Mouse (Mus musculus): ENCODE results near the gene Tldc2. TPM values are rescaled to one million over a fixed set of nuclear protein-coding genes. Genes with fewer than 3 reads are reported as not detected.

The Tldc2 gene
- polyA plus RNA-seq, 1 experiment from 2014 or later: not detected

DNA sequence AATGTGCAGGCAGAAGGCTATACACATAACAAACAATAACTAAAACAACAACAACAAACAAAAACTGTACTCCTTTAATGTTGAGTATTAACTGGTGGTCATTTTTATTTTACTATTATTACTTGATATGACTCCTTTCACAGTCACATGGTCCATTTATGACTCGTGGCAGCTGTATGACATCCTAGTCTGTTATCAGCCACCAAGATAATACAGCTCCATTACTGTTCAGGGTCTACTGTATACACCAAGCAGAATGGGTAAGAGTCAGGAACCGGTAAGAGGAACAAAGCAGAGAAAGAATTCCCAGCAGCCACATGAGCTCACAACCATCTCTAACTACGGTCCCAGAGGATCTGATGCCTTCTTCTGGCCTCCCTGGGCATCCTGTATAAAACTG lies 38.4 kb downstream of the Tldc2 start:
- Histone ChIP-seq H3K27me3 (replicated peaks; ENCODE audit: control insufficient read depth, insufficient read depth, low read length) (no peaks in the 10 kb centered on the region), H3K4me3 (ENCODE audit: low read length) (no peak overlapping the region), H3K27ac (ENCODE audit: low read length) (peak overlapping the region; percentile 7; the same call in 1 of the 2 replicates), H3K9me3 (ENCODE audit: control insufficient read depth, low read length) (no peaks in the 10 kb centered on the region), H3K4me2 (ENCODE audit: low read depth, low read length) (no peak overlapping the region), H3K36me3 (ENCODE audit: control insufficient read depth, insufficient read depth, low read length) (0 out of 2 replicates have a peak, but pooled peaks cover under 1% of the 10 kb centered on the region), H3K4me1 (ENCODE audit: control insufficient read depth, insufficient read depth, low read length) (peaks cover 6% of the 10 kb centered on the region; the same call in 1 of the 2 replicates), H3K9ac (ENCODE audit: low read depth, low read length) (no peak overlapping the region)
- WGBS: 72% methylated on average over 3 of the region's 3 CpGs
- peak; percentile 72 for ATAC-seq

DNA sequence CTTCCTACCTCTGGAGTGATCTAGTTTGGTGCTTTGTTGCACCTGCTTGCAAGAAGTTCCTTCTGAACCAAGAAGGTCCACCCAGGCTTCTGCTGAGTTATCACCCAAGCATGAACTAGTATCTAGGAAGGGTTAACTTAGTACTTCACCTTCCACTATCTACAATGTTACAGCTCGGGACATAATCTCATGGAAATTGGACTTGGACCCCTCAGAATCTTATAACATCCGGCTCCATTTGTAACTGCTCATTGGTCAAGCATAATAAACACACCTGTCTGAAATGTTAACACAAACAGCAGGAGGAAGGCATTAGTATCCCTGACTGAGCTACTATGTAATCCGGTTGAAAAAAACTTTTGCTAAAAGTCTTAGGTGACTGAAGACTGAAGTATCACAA lies 40.5 kb downstream of the Tldc2 start:
- Histone ChIP-seq H3K4me3 (ENCODE audit: low read length) (no peak overlapping the region), H3K4me2 (ENCODE audit: low read depth, low read length) (peak overlapping the region; percentile 28; the same call in 1 of the 2 replicates)
- WGBS: 51% methylated on average over 3 of the region's 3 CpGs

DNA sequence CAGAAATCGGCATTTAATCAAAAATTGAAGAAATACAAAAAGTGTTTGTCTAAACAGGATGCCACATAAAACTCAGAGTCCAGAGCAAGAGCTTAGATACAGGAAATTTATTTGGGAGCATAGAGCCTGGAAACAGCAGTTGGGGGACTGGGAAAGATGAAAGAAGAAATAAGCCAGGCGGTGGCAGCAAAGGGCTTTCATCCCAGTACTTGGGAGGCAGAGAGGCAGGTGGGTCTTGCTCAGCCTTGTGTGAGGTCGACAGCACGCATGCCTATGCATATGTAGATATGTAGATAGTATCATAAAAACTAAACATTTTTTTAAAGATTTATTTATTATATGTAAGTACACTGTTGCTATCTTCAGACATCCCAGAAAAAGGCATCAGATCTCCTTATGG lies 41.2 kb downstream of the Tldc2 start:
- Histone ChIP-seq H3K4me1 (ENCODE audit: control insufficient read depth, insufficient read depth, low read length) (peaks cover 6% of the 10 kb centered on the region; the same call in 1 of the 2 replicates), H3K9me3 (ENCODE audit: control insufficient read depth, low read length) (no peaks in the 10 kb centered on the region), H3K4me3 (ENCODE audit: low read length) (no peak overlapping the region), H3K4me2 (ENCODE audit: low read depth, low read length) (no peak overlapping the region), H3K27ac (ENCODE audit: low read length) (no peak overlapping the region), H3K9ac (ENCODE audit: low read depth, low read length) (no peak overlapping the region), H3K36me3 (ENCODE audit: control insufficient read depth, insufficient read depth, low read length) (no peaks in the 10 kb centered on the region), H3K27me3 (replicated peaks; ENCODE audit: control insufficient read depth, insufficient read depth, low read length) (no peaks in the 10 kb centered on the region)
- 48% methylated on average over 4 of the region's 4 CpGs for WGBS
- no peak for ATAC-seq

More for the DNA sequence above, 40.5 kb downstream of the Tldc2 start:
- H3K9me3 ChIP-seq (ENCODE audit: control insufficient read depth, low read length): no peaks in the 10 kb centered on the region
- H3K36me3 ChIP-seq (ENCODE audit: control insufficient read depth, insufficient read depth, low read length): no peaks in the 10 kb centered on the region
- peak; percentile 69 for ATAC-seq
- peaks cover 6% of the 10 kb centered on the region; the same call in 1 of the 2 replicates for H3K4me1 ChIP-seq (ENCODE audit: control insufficient read depth, insufficient read depth, low read length)
- H3K27me3 ChIP-seq (replicated peaks; ENCODE audit: control insufficient read depth, insufficient read depth, low read length): no peaks in the 10 kb centered on the region
- no peak overlapping the region; the same call in 1 of the 2 replicates for H3K9ac ChIP-seq (ENCODE audit: low read depth, low read length)
- peak overlapping the region; percentile 80 for H3K27ac ChIP-seq (ENCODE audit: low read length)

DNA sequence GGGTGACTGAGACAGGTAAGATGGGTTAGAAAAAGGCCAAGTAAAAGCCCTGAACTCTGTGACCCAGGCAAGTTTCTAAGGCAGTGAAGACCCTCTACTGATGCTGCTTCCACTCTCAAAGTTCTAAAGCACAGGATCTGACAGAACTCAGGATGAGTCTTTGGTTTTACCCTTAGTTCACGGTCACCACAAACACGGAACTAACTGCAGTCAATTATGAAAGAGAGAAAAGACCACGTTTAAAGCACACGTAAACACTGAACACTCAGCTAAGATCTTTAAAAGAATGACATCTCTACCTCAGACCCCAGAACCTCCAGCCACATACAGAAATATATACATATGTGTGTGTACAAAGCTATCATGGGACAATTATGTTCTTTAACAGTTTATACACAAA lies 42.2 kb downstream of the Tldc2 start:
- no peak overlapping the region for H3K27ac ChIP-seq (ENCODE audit: low read length)
- no peak for ATAC-seq
- no peak overlapping the region for H3K4me2 ChIP-seq (ENCODE audit: low read depth, low read length)
- no peaks in the 10 kb centered on the region for H3K27me3 ChIP-seq (replicated peaks; ENCODE audit: control insufficient read depth, insufficient read depth, low read length)
- no peaks in the 10 kb centered on the region for H3K9me3 ChIP-seq (ENCODE audit: control insufficient read depth, low read length)
- H3K9ac ChIP-seq (ENCODE audit: low read depth, low read length): no peak overlapping the region
- 81% methylated on average over 4 of the region's 4 CpGs for WGBS
- no peaks in the 10 kb centered on the region for H3K36me3 ChIP-seq (ENCODE audit: control insufficient read depth, insufficient read depth, low read length)
- peaks cover 12% of the 10 kb centered on the region for H3K4me1 ChIP-seq (ENCODE audit: control insufficient read depth, insufficient read depth, low read length)
- no peak overlapping the region for H3K4me3 ChIP-seq (ENCODE audit: low read length)

DNA sequence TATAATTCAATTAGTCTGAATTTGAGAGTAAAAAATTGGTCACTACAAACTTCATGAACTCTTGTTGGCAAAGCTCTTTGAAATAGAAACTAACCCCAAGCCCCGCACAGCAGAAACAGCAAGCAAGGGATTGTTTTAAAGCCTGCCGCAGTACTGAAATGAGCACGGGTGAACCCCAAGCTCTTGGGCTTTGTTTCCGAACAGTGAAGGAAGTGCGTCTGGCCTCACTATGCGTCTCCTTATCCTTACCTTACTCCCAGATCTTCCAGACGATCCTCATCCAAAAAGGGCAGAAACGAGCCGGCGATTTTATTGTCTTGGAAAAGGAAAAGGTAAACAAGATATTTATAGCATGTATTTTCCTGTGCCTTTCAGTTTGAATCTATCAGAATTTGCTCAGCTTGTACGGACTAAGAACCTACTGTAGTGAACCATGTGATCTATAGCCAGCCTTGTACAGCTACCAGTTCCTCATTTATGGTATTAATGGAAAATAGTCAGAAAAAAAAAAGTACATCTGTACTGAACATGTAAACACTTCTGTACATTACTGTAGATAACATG lies 42.8 kb downstream of the Tldc2 start:
- H3K27ac ChIP-seq (ENCODE audit: low read length): no peak overlapping the region
- H3K4me2 ChIP-seq (ENCODE audit: low read depth, low read length): 0 out of 2 replicates have a peak overlapping the region, but pooled peaks have one; percentile 3
- no peaks in the 10 kb centered on the region for H3K9me3 ChIP-seq (ENCODE audit: control insufficient read depth, low read length)
- 58% methylated on average over 11 of the region's 11 CpGs for WGBS
- H3K27me3 ChIP-seq (replicated peaks; ENCODE audit: control insufficient read depth, insufficient read depth, low read length): no peaks in the 10 kb centered on the region
- H3K36me3 ChIP-seq (ENCODE audit: control insufficient read depth, insufficient read depth, low read length): no peaks in the 10 kb centered on the region
- no peak overlapping the region for H3K9ac ChIP-seq (ENCODE audit: low read depth, low read length)
- H3K4me1 ChIP-seq (ENCODE audit: control insufficient read depth, insufficient read depth, low read length): peaks cover 13% of the 10 kb centered on the region
- ATAC-seq: no peak
- no peak overlapping the region for H3K4me3 ChIP-seq (ENCODE audit: low read length)

DNA sequence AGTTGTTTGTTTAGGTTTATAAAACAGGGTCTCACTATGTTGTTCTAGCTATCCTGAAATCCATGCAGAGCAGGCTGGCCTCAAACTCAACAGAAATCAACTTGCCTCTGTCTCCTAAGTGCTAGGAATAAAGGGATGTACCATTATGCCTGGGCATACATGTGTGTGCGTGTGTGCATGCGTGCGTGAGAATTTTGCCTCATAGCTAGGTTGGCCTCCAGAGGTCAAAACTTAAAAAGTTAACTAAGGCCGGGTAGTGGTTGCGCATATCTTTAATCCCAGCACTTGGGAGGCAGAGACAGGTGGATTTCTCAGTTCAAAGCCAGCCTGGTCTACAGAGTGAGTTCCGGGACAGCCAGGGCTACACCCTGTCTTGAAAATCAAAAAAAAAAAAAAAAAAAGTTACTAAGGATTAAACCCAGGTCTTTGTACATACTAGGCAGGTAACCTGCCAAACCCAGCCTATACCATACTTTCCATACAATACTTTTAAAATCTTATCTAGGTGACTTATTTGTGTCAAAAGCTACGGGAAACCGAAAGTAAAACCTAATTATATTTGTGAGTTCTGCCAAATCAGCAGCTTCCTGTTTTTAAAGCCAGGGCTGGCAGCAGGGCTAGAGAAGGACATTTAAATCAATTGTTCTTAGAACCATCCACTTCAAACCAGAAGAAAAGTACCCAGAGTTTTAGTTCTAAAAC lies 44.1 kb downstream of the Tldc2 start:
- H3K27ac ChIP-seq (ENCODE audit: low read length): no peak overlapping the region
- ATAC-seq: no peak
- H3K27me3 ChIP-seq (replicated peaks; ENCODE audit: control insufficient read depth, insufficient read depth, low read length): no peaks in the 10 kb centered on the region
- no peak overlapping the region for H3K4me3 ChIP-seq (ENCODE audit: low read length)
- 72% methylated on average over 8 of the region's 8 CpGs for WGBS
- H3K4me1 ChIP-seq (ENCODE audit: control insufficient read depth, insufficient read depth, low read length): peaks cover 13% of the 10 kb centered on the region
- peak overlapping the region; percentile 16; the same call in 1 of the 2 replicates for H3K4me2 ChIP-seq (ENCODE audit: low read depth, low read length)
- H3K9ac ChIP-seq (ENCODE audit: low read depth, low read length): no peak overlapping the region
- no peaks in the 10 kb centered on the region for H3K36me3 ChIP-seq (ENCODE audit: control insufficient read depth, insufficient read depth, low read length)
- H3K9me3 ChIP-seq (ENCODE audit: control insufficient read depth, low read length): no peaks in the 10 kb centered on the region

DNA sequence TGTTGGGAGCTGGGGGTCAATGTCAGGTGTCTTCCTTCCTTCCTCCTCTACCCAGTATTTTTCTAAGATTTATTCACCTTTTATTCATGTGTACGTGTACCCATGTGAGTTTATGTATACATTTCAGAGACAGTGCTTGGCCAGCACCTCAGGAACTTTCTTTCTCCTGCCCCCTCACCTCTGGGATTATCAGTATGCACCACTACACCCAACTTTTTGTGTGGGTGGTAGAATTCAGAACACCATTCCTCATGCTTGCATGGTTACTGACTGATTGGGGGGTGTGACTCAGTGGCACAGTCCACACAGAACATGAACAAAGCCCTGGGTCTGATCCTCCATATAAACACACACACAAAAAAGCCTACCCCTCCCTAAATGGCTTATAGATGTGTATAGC lies 45.2 kb downstream of the Tldc2 start:
- no peak for ATAC-seq
- Histone ChIP-seq H3K4me3 (ENCODE audit: low read length) (no peak overlapping the region), H3K4me1 (ENCODE audit: control insufficient read depth, insufficient read depth, low read length) (peaks cover 14% of the 10 kb centered on the region), H3K36me3 (ENCODE audit: control insufficient read depth, insufficient read depth, low read length) (no peaks in the 10 kb centered on the region), H3K27me3 (replicated peaks; ENCODE audit: control insufficient read depth, insufficient read depth, low read length) (no peaks in the 10 kb centered on the region), H3K9me3 (ENCODE audit: control insufficient read depth, low read length) (no peaks in the 10 kb centered on the region), H3K27ac (ENCODE audit: low read length) (no peak overlapping the region), H3K9ac (ENCODE audit: low read depth, low read length) (no peak overlapping the region), H3K4me2 (ENCODE audit: low read depth, low read length) (no peak overlapping the region)
- 65% methylated on average over 1 of the region's 1 CpGs for WGBS

DNA sequence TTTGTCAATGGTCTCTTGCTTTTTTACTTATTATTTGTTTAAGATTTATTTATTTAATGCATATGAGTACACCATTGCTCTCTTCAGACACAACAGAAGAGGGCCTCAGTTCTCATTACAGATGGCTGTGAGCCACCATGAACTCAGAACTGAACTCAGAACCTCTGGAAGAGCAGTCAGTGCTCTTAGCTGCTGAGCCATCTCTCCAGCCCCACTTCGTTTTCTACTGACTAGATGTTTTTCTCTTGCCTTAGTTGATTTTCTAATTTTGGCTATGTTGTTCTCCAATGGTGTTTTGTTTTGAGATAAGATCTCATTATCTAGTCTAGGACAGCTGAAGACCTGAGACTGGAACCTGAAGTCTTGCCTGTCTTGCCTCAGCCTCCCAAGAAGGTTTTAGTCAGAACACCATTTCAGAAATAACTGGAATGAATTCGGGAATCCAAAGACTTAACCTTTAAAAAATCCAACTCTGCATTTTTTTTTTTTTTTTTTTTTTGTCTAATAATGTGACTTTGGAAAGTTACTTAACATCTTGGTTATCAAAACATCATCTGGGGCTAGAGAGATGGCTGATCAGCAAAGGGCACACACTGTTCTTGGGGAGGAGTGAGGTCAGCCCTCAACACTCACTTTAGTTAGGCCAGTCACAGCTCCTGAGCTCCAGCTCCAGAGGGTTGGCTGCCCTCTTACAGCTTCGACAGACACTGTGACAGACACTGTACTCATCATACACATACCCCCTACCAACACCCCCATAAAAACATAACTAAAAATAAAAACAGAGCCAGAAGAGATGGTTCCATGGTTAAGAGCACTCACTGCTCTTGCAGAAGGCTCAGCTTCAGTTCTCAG lies 46.1 kb downstream of the Tldc2 start:
- H3K9ac ChIP-seq (ENCODE audit: low read depth, low read length): no peak overlapping the region
- ATAC-seq: no peak
- WGBS: 73% methylated on average over 3 of the region's 3 CpGs
- H3K27ac ChIP-seq (ENCODE audit: low read length): no peak overlapping the region
- H3K9me3 ChIP-seq (ENCODE audit: control insufficient read depth, low read length): no peaks in the 10 kb centered on the region
- H3K4me3 ChIP-seq (ENCODE audit: low read length): no peak overlapping the region
- no peaks in the 10 kb centered on the region for H3K27me3 ChIP-seq (replicated peaks; ENCODE audit: control insufficient read depth, insufficient read depth, low read length)
- H3K4me1 ChIP-seq (ENCODE audit: control insufficient read depth, insufficient read depth, low read length): peaks cover 13% of the 10 kb centered on the region
- H3K36me3 ChIP-seq (ENCODE audit: control insufficient read depth, insufficient read depth, low read length): no peaks in the 10 kb centered on the region
- no peak overlapping the region; the same call in 1 of the 2 replicates for H3K4me2 ChIP-seq (ENCODE audit: low read depth, low read length)
